Mouse (Mus musculus): Measurements from ENCODE around the gene Isca1.
"Not testable (repeated sequence)": the region's sequence is repeated elsewhere in the genome, so short reads cannot be mapped to it uniquely, and the experiment has no call there.

Gene Isca1

DNA sequence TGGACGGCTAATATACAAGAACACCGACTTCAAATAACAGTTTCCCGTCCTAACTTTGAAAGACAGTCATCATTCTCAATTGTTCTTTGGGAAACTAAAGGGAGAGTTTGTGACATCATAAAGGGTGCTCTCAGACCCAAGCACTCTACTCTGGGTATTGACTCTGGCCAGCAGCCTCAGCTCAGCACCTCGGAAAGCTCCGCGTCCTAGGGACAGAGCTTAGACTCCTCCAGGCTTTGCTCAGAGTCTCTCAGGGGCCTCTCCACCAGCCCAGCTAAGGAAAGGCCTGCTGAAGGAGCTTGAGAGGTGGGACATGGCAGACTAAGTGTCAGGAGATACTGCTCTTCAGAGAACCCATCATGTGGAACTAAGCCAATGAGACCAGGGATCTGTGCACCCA lies 23.4 kb downstream of the Isca1 start:
- DNase-seq (ENCODE audit: low read depth), result no peak

DNA sequence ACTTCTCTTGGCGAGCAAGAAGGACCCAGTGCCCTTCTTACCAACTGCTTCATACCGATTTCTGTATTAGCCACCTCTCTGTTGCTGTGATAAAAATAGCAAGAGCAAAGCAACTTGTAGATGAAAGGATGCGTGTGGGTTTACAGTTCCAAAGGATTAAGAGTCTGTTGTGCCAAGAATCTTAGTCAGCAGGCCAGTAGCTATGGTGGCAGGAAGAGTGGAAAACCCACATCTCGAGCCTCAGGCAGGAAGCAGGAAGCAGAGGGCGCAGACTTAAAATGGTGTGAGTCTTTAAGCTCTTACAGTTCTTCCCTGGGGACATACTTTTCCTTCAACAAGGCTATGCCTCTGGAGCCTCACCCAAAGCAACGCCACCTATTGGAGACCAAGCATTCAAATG lies 24.1 kb downstream of the Isca1 start:
- DNase-seq (ENCODE audit: low read depth), result no peak

DNA sequence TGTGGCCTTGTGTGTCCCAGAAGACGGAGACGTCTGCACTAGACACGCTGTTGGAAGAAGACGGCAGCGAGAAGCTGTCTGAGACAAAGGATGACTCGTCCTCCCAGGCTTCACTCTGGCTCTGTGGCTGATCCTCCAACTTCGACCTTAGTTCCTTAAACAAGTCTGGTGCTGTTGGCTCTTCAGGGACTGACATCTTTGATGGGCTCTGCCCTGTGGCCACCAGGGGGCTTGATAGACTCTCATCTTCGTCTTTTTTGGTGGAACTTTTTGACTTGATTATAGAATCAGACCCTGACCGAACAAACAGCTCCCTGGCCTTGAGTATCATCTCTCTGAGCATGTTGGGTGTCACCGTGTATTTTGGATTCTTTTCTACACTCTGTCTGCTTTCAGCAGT lies 27.9 kb downstream of the Isca1 start:
- no peak for DNase-seq (ENCODE audit: low read depth)

DNA sequence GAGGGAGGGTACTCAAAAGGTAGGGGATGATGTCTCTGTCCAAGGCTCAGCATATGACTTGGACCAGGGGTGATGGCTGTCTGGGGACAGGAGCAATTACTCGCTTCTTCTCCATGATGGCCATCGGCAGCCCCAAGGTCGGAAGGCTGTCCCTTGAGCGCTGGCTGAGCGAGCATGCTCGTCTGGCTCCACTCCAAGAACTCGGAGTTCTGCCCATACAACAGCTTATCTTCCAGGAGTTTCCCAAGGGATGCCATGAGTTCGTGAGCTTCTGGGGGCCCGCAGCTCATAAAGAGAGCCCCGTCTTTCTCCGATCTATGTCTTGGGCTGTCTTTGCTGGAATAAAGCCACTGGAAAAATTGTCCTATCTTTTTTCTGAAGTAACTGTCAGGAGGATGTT lies 28.5 kb downstream of the Isca1 start:
- no peak for DNase-seq (ENCODE audit: low read depth)

DNA sequence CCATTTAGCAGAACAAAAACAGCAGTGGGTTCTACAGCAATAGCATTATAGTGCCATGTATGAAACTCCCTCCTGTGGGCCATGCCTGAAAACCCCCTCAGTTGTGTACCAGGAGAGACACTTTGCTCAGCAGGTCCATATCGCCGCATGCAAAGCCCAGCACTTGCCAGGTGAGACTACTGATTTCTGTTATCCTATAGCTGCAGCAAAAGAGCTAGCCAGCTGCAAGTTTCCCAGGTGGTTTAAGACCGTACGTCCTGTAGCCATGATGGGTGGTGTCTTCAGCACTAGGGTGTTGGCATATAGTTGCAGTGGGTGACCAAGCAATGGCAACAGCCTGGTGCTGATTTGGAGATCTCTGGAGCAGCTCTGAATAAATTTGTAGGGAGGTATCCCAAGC lies 30.2 kb downstream of the Isca1 start:
- no peak for DNase-seq (ENCODE audit: low read depth)

DNA sequence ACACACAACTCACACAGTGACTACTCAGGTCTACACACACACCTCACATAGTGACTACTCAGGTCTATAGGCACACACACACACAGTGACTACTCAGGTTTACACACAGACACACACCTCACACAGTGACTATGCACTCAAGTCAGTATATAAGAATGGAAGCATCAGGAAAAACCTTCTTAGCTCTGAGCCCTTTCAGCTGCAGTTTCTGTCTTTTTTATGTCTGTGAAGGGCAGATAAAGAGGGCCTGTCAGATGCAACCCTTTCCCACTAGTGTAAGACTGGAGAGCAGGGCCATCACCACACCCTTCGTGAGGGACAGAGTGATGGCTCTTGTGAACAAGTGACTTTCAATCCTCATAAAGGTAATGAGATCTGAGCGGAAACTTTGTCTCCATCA lies 31.2 kb downstream of the Isca1 start:
- no peak for DNase-seq (ENCODE audit: low read depth)

DNA sequence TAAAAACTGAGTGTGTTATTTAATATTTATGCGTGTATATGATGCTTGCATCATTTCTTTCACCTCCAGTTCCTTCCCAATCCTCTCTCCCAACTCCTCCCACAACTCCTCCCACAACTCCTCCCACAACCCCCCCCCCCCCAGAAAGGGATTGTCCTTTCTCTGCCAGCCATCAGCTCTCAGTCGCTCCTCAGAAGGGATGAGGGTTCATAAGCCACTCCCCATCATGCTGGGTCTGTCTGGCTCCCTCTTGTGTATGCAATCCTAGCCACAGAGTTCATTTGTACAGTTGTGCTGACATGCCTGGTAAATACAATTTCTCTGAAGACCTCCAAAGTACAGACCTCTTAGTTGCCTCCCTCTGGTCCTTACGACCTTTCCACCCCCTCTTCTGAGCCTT lies 34.4 kb downstream of the Isca1 start:
- peak; percentile 22 for DNase-seq (ENCODE audit: low read depth)

DNA sequence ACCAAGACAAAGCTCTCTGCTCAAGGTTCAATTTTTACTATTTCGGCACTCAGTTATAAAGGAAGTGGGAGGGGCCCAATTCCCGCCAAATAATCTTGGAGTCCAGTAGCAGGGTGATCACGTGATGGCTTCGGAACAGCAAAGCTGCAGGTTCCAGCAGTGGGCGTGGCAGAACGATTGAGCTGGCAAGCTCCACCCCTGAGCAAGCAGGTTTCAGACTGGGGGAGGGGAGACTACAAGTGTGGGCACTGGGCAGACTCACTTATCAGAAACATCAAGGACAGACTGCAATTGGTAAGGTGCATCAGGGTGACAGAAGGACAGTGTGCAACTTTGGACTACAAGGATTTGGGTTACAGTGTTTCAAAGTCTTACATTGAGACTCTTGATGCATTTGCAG lies 35.3 kb downstream of the Isca1 start:
- DNase-seq (ENCODE audit: low read depth), result not testable (repeated sequence)

DNA sequence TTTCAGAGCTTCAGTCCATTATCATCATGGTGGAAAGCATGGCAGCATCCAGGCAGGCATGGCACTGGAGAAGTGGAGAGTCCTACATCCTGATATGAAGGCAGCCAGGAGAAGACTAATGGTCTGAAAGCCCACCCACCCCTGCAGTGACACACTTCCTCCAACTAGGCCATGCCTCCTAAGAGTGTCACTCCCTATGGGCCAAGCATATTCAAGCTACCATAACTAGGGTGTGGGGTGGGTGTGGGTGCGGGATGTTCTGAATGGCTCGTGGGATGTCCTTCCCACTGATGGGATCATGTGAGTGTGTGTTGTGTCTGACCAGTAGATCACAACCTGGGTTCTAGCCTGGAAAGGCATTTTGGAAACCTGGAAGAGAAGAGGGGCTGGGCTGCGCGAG lies 35.7 kb downstream of the Isca1 start:
- no peak for DNase-seq (ENCODE audit: low read depth)

DNA sequence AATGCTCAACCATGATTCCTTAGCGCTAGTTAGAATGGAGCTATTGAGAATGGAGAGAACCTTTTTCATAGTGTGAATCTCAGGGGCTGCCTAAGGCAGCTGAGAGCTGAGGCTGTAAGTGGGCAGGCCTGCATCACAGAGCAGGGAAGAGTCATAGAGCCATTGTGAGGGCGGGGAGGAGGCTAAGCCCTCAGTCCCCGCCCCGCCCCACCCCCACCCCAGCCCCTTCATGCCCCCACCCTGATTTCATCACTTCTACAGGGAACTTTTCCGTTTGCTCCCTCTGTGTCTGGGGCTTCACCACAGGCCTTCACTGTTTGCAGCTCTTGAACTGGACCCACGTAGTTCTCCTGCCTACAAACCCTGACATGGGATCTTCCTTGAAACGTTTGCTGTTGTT lies 38.0 kb downstream of the Isca1 start, which contains the start of gene Spata31d1d:
Gene Spata31d1d, minus strand, starts transcription at position 101 of the 400 bp plus-strand sequence.
- no peak for DNase-seq (ENCODE audit: low read depth)

DNA sequence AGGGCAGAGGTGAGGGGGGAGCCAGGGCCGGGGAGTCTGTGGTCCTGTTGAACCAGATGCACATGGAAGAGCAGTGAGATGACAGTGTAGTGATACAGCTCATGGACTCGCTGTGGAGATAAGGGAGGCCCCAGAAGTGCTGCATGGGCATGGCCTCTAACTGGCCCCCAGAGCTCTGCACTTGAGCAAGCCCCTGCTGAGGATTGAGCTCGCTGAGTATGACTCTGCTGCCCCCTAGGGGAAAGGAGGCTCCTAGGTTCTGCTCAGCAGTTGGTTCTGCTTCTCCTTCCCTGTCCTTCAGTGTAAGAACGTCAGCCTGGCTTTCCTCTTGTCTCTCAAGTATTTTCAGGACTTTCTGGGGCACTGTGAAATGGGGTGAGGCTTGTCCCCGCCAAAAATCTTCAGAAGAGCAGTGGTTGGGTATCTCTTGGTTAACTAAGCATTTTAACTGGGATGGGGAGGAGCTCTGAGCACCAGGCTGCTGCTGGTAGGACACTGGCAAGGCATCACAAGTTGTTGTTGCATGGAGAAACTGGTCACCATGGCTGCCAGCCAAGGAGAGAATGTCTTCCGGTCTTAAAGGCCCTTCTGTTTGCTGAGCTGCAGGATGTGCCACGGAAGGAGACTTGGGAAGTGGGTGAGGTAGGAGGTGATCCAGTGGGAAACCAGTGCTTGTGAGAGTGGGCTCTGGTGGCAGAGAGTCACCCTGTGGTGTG lies 41.1 kb downstream of the Isca1 start:
- peak; percentile 35 for DNase-seq (ENCODE audit: low read depth)

DNA sequence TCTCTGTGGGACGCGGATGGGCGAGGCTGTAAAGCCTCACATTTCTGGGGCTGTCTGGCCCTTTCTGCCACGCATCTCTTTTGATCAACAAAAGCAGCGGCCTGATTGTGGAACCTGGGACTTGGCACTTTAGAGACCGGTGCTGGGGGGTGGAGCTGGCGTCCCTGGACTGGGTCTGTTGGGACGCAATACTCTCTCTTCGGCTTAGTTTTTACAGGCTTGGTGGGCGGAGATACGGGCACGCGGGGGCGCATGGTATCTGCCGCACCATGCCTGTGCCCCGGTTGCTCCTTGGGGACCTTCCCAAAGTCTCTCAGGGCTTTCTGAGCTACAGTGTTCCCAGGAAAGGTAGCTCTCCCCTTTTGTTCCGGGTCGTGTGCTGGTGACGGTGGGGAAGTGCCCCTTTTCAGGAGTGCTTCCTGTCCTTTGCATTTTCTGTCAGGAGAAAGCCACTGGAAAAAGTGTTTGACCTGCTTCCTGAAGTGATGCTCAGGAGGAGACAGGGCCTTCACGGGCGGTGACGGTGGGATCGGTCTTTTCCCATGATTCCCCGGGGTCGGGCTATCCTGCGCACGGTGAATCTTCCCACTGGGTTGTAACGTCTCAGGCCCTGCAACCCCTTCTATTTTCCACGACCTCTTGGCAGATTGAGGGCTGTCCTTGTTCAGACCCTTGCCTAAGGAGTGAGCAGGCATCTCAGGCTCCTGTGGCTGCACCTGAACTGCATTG lies 43.3 kb downstream of the Isca1 start:
- DNase-seq (ENCODE audit: low read depth), result no peak

DNA sequence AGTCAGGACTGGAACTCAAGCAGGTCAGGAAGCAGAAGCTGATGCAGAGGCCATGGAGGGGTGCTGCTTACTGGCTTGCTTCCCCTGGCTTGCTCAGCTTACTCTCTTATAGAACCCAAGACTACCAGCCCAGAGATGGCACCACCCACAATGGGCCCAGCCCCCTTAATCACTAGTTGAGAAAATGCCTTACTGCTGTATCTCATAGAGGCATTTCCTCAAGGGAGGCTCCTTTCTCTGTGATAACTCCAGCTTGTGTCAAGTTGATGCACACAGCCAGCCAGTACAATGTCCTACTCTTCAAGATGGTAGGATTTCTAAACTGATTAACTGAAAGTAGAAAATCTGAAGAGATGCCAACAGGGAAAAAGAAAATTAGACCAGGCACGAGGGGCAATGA lies 47.5 kb downstream of the Isca1 start:
- not testable (repeated sequence) for DNase-seq (ENCODE audit: low read depth)

DNA sequence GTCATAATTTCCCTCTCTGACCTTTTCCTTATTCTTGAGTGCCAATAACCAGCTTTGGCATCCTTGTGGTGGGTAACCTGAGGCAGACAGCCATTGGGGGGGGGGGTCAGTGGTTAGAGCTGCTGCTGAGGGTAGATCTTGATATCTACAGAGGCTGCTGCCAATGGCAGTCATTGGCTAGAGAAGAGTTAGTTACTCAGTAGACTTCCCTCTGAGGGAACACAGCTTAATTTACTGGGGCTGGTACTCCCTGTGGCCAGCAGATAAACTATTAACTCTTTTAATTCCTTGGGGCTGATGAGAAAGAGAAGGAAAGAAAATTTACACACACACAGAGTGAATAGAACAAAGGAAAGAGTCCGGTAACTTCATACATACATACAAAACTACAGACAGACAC lies 50.1 kb downstream of the Isca1 start:
- DNase-seq (ENCODE audit: low read depth), result no peak

DNA sequence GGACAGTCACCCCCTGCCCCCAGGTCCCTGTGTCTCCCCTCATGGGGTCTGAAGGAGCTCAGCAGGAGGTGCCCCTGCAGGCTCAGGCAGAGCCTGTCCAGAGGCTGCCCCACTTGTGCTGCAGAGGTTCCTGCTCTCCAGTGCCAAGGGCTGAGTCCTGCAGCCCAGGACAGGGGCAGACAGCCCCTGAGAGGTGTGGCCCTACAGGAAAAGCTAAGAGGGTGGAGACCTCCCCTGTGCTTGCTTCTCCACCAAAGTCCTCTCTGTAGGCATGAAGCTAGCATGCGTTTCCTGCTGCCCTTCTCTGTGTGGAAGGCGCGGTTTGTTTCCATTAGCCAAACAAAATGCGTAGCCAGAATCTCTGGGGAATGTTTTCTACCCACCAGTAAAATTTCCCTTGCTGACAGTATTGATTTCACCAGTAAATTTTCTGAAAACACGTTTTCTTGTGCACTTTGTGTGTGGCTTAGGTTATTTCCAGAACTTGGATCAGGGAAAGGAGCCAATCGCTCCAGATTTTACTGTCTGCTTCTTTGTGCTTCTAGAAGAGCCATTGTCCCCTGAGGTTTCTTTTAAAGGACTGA lies 50.7 kb downstream of the Isca1 start:
- peak; percentile 26 for DNase-seq (ENCODE audit: low read depth)

DNA sequence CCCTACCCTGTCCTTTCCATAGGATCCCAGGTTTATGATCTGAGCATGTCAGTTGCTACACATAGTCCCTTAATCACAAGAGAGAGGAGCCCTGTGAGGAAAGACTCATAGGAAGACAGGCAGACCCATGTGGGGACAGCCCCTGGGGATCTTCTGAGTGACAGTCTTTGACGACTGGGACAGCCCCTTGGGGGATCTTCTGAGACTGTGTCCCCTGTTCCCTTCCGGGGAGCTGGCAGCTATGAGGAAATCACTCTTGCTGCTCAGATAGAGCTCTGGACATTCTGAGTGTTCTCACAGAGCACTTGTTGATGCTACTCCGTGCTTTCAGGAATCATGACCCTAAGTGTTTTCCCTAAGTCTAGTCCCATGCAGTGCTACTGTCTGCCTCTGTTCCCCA lies 55.9 kb downstream of the Isca1 start:
- DNase-seq (ENCODE audit: low read depth), result no peak

DNA sequence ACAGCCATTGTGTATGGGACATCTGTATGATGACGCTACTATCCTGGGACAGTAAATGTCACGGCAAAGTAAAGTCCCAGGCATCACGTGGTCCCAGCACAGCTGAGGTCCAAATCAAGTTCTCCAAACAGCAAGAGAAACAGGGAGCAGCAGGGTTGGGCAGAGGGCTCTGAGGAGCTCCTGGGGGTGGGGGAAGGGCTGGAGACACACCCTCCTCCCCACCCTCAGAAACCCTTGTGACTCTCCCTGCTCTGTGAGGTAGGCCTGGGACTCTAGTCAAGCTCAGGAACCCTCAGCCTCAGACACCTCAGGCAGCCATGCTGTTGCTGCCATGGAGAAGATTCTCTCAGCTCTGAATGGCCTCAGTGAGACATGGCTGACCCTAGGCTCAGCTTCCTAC lies 57.6 kb downstream of the Isca1 start, which contains the start of gene Spata31d1b:
Gene Spata31d1b, plus strand, starts transcription at position 301 of the 400 bp plus-strand sequence.
- DNase-seq (ENCODE audit: low read depth), result not testable (repeated sequence)

DNA sequence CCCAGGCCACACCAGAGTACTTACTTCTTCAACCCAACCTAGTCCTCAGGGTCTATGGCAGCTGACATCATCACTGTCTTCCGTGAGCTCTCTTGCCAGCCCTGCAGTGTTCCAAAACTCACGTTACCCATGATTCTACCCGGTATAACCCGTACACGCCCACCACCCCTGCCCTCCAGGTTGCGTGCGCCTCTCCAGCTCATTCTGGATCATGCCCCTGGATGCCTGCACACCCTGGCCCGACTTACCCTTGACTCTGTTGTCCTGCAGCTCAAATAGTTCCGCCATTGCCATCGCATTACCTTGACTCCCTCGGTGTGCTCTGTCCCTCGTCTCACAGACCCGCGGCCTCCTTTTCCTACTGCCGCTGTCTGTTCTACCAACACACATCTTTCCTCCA lies 59.4 kb downstream of the Isca1 start, which contains the start of gene Spata31d1a:
Gene Spata31d1a, minus strand, starts transcription at position 101 of the 400 bp plus-strand sequence.
- no peak for DNase-seq (ENCODE audit: low read depth)
